Mouse (Mus musculus) activated CD4-positive, CD25-positive, alpha-beta regulatory T cell, adult 9 weeks (primary cell): Measurements from ENCODE around the gene Tln2. TPM values are rescaled to one million over a fixed set of nuclear protein-coding genes. Genes with fewer than 3 reads are reported as not detected.

Source experiments
- polyA plus RNA-seq: library from polyadenylated mRNA; unstranded; fragments of 100-300 nt; shearing (Covaris generic); gene quantifications from one replicate; pipeline ENCODE4 v1.2.1, GENCODE M21; 2017

The Tln2 gene
- 0.17 TPM for polyA plus RNA-seq

DNA sequence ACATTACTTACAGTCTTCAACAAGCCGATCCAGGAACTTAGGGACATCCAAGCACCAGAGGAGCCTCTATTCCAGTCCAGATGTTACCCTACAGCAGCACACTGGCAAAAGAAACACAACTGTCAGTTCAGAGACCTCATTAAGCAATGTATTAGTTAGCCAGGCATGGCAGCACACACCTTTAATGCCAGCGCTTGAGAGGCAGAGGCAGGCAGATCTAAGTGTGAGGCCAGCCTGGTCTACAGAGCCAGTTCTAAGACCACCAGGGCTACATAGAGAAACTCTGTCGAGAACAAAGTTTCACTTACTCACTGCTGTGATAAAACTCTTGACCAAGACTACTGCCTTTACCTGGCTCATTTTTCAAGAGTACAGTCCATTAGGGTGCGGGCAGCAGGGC is at the start of gene Tln2:
Tln2 (minus strand) TSS at position 101 of the 400 bp plus-strand sequence.

Other genes starting within 250 kb of the Tln2 start
- gene C2cd4b, start 199.7 kb upstream of the Tln2 start, polyA plus RNA-seq = not detected